Mouse (Mus musculus) liver, adult (tissue): Measurements from ENCODE around the gene Sprr2h.

Experiments used
- GATA4 ChIP-seq: IDR thresholded peaks from 2 replicates; pipeline ENCODE4 v1.6.1; 2014; ENCODE audit warnings: mild to moderate bottlenecking, low read length; ENCODE audit not compliant: insufficient replicate concordance

Sprr2h gene

GRCm38 (mm10) chr3:92385385-92385784 lies at the start of gene Sprr2h:
Gene Sprr2h (plus strand): TSS chr3:92385685.
- no peak for TF ChIP-seq GATA4

- no peak for TF ChIP-seq GATA4
Observed at GRCm38 (mm10) chr3:92336278-92336677, 49.2 kb upstream of the Sprr2h start.

GRCm38 (mm10) chr3:92338840-92339239 lies 46.6 kb upstream of the Sprr2h start, which contains the start of gene Sprr2d:
Gene Sprr2d (plus strand): TSS chr3:92339140.
- TF ChIP-seq GATA4, result no peak

GRCm38 (mm10) chr3:92351843-92352242 lies 33.6 kb upstream of the Sprr2h start, which contains the start of gene Sprr2e:
Gene Sprr2e (plus strand): TSS chr3:92352143.
- no peak for TF ChIP-seq GATA4

GRCm38 (mm10) chr3:92361619-92362018 lies 23.9 kb upstream of the Sprr2h start:
- TF ChIP-seq GATA4, result no peak

- TF ChIP-seq GATA4, result no peak
Observed at GRCm38 (mm10) chr3:92364887-92365286, 20.6 kb upstream of the Sprr2h start, which contains the start of gene Sprr2f. Gene Sprr2f (plus strand): TSS chr3:92365187.

- TF ChIP-seq GATA4, result no peak
Observed at GRCm38 (mm10) chr3:92373613-92374012, 11.9 kb upstream of the Sprr2h start.

GRCm38 (mm10) chr3:92394301-92394700 lies 8.8 kb downstream of the Sprr2h start:
- TF ChIP-seq GATA4, result no peak

- TF ChIP-seq GATA4, result no peak
Observed at GRCm38 (mm10) chr3:92407691-92408090, 22.2 kb downstream of the Sprr2h start, which contains the start of gene Sprr2i. Gene Sprr2i (plus strand): TSS chr3:92407991.

- no peak for TF ChIP-seq GATA4
Observed at GRCm38 (mm10) chr3:92417782-92418181, 32.3 kb downstream of the Sprr2h start, which contains the start of gene Sprr2j-ps. Gene Sprr2j-ps (plus strand): TSS chr3:92418082.

- no peak for TF ChIP-seq GATA4
Observed at GRCm38 (mm10) chr3:92429323-92429722, 43.8 kb downstream of the Sprr2h start, which contains the start of gene Gm9774. Gene Gm9774 (minus strand): TSS chr3:92429423.

GRCm38 (mm10) chr3:92432282-92432681 lies 46.8 kb downstream of the Sprr2h start, which contains the start of gene Sprr2k:
Gene Sprr2k (plus strand): TSS chr3:92432582.
- TF ChIP-seq GATA4, result no peak
